Mouse (Mus musculus) activated CD4-positive, CD25-positive, alpha-beta regulatory T cell, adult 4 months (primary cell): ENCODE measurements around the gene Gpx4. TPM values are rescaled to one million over a fixed set of nuclear protein-coding genes. Genes with fewer than 3 reads are reported as not detected.

ENCODE experiments used
- ATAC-seq: one replicate; pipeline ENCODE4 v1.8.0; 2017
- polyA plus RNA-seq, 2 experiments: library from polyadenylated mRNA; unstranded; fragments of 100-300 nt; shearing (Covaris generic); gene quantifications; one replicate each; pipeline ENCODE4 v1.2.1; 2017

Gpx4 gene
- polyA plus RNA-seq, result 100 to 1,000 TPM; 346 to 370 TPM

- ATAC-seq, result no peak
Measured at GRCm38 (mm10) chr10:80047041-80047565, at the start of gene Gpx4. Gpx4 (plus strand) TSS chr10:80047166.

GRCm38 (mm10) chr10:79997819-79998218, 49.1 kb upstream of the Gpx4 start:
- no peak for ATAC-seq

GRCm38 (mm10) chr10:80001945-80002344, 45.0 kb upstream of the Gpx4 start:
- no peak for ATAC-seq

- no peak for ATAC-seq
Measured at GRCm38 (mm10) chr10:80002829-80003228, 44.1 kb upstream of the Gpx4 start.

GRCm38 (mm10) chr10:80003374-80004232, 43.4 kb upstream of the Gpx4 start:
- ATAC-seq, result no peak

GRCm38 (mm10) chr10:80004233-80004705, 42.7 kb upstream of the Gpx4 start:
- ATAC-seq, result no peak

- no peak for ATAC-seq
Measured at GRCm38 (mm10) chr10:80011740-80012139, 35.2 kb upstream of the Gpx4 start.

- no peak for ATAC-seq
Measured at GRCm38 (mm10) chr10:80013609-80014008, 33.4 kb upstream of the Gpx4 start.

GRCm38 (mm10) chr10:80014484-80015290, 32.3 kb upstream of the Gpx4 start:
- ATAC-seq, result no peak

GRCm38 (mm10) chr10:80015583-80015982, 31.4 kb upstream of the Gpx4 start:
- no peak for ATAC-seq

- ATAC-seq, result peak; percentile 86
Measured at GRCm38 (mm10) chr10:80016511-80016910, 30.5 kb upstream of the Gpx4 start, which contains the start of gene Arhgap45. Arhgap45 (plus strand) TSS chr10:80016653.

- peak; percentile 21 for ATAC-seq
Measured at GRCm38 (mm10) chr10:80016931-80017330, 30.0 kb upstream of the Gpx4 start.

GRCm38 (mm10) chr10:80017361-80017760, 29.6 kb upstream of the Gpx4 start:
- ATAC-seq, result peak; percentile 43

- no peak for ATAC-seq
Measured at GRCm38 (mm10) chr10:80017771-80018170, 29.2 kb upstream of the Gpx4 start.

GRCm38 (mm10) chr10:80018739-80019297, 28.1 kb upstream of the Gpx4 start:
- peak; percentile 19 for ATAC-seq

- no peak for ATAC-seq
Measured at GRCm38 (mm10) chr10:80019471-80020131, 27.4 kb upstream of the Gpx4 start.

- ATAC-seq, result no peak
Measured at GRCm38 (mm10) chr10:80020191-80020590, 26.8 kb upstream of the Gpx4 start.

- no peak for ATAC-seq
Measured at GRCm38 (mm10) chr10:80020603-80021319, 26.2 kb upstream of the Gpx4 start.

GRCm38 (mm10) chr10:80021320-80021641, 25.7 kb upstream of the Gpx4 start:
- ATAC-seq, result no peak

- ATAC-seq, result no peak
Measured at GRCm38 (mm10) chr10:80022164-80022563, 24.8 kb upstream of the Gpx4 start.

GRCm38 (mm10) chr10:80022806-80023205, 24.2 kb upstream of the Gpx4 start:
- ATAC-seq, result no peak

- ATAC-seq, result peak; percentile 19
Measured at GRCm38 (mm10) chr10:80023758-80024157, 23.2 kb upstream of the Gpx4 start.
